Mouse (Mus musculus): Measurements from ENCODE around the gene Rora.

Gene Rora

GRCm38 (mm10) chr9:69288113-69288512 is 634.5 kb downstream of the Rora start:
- no peak for DNase-seq (ENCODE audit: extremely low spot score, low spot score)

DNA sequence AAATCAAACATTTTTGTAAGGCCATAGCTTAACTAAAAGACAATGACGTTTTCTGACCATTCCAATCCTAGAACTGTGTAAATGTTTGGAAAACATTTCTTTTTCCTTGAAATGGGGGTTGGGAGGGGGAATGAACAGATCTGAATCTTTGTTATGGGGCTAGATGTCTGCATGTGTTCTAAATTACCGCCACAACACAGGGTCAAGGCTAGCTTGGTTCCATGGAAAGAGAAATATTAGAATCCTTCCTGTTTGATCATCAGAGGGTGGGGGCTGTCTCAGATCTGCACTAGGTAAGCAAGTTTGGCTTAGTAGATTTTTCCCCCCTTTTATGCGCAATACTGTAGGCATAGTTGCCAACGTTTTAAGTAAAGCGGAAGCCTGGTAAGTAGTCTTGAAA is 635.0 kb downstream of the Rora start:
- DNase-seq (ENCODE audit: extremely low spot score, low spot score): no peak

DNA sequence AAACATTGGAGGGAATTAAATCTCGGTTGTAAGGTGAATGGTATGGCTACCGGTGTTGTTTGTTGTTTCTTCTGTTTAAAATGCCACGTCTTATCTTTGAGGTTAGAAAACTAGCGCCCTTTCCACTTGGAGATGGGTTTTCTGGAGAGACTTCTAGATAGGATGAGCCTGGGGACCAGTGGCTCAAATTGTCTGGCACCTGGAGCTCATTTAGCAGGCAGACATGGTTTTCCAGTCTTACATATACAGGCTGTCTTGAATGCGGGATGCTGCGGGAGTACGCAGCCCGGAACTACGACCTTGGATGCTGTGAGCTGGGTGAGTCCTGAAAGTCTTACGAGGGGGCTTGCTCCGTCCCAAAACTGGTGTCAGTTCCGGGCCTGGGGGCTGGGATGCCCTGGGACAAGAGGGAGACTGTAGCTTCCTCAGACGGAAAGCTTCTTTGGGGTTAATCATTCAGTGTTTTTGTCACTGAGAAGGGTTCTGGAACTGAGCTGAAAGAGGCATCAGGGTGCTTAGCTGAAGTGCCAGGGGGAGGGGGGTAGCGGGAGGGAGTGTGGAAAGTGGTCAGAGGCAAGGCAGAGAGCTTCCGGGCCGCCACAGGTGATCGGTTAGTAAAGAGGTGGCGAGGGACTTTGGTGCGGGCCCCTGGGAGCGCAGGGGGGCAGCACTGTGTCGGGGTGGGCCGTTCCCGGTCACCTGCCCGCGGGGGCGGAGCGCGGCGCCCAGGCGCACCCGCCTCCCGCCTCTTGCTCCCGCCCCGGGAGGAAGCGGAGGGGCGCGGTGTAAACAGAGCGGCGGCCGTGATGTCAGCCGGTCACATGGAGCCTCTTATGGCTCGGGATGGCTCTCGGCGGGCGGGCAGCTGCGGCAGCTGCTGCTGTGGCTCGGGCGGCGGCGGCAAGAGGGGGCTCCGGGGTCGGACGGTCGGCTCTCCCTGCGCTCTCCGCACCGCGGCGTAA is 635.8 kb downstream of the Rora start:
- peak; percentile 83 for DNase-seq (ENCODE audit: extremely low spot score, low spot score)

DNA sequence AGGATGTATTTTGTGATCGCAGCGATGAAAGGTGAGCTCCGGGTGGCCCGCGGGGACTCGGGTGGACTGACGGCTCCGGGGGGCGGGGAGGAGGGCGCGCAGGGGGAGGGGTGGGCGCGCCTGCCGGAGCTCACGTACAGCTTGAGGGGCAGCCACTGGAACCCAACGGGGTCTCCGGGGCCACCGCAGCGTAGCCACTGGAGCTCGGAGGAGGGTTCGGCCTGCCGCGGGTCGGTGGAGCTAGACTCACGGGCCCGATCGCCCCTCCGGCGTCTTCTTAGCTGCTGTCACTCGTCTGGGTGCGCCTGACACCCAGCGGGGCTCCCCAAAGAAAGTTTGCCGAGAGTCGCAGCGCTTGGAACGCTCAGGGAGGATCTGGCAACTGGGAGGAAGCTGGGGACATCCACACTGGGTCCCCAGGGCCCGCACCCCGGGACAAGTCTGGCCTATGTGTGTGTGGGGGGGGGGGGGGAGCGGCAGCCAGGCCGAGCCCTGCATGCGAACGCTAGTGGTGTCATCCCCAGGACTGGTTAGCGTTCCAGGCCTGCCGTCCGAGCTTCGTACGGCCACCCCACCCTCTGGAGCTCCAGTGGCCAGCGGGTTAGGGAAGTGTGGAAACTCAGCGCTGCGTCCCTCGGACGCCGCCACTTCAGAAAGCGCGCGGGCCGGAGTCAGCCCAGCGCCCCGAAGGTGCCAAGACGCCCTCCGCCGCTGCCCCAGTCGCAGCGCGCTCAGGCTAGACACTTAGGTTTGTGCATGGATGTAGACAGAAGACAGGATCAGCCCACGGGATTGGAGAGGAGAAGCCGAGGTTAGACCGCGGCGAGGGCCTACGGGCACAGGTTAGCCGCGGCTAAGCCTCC is 636.7 kb downstream of the Rora start:
- DNase-seq (ENCODE audit: extremely low spot score, low spot score): peak; percentile 58

GRCm38 (mm10) chr9:69290881-69291450 is 637.4 kb downstream of the Rora start:
- DNase-seq (ENCODE audit: extremely low spot score, low spot score): peak; percentile 64

DNA sequence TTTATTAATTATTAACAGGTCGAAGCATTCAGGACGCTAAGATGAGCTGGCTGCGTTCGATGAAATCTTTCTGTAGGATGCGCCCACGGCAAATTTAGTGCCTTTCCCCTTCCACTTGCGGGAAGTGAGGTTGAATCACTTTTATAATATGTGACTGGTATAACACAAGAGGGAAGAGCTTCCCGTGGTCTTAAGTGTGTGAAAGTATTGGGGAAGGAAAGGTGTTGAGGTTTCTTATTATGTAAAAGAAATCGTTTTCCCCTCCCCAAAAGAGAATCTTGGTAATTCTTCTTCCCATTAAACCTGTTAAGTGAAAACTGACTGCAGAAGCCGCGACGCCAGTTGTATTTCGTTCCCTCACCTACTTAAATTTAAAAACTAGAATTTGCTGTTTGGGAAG is 637.9 kb downstream of the Rora start:
- DNase-seq (ENCODE audit: extremely low spot score, low spot score): no peak

GRCm38 (mm10) chr9:69292353-69292752 is 638.8 kb downstream of the Rora start:
- no peak for DNase-seq (ENCODE audit: extremely low spot score, low spot score)

DNA sequence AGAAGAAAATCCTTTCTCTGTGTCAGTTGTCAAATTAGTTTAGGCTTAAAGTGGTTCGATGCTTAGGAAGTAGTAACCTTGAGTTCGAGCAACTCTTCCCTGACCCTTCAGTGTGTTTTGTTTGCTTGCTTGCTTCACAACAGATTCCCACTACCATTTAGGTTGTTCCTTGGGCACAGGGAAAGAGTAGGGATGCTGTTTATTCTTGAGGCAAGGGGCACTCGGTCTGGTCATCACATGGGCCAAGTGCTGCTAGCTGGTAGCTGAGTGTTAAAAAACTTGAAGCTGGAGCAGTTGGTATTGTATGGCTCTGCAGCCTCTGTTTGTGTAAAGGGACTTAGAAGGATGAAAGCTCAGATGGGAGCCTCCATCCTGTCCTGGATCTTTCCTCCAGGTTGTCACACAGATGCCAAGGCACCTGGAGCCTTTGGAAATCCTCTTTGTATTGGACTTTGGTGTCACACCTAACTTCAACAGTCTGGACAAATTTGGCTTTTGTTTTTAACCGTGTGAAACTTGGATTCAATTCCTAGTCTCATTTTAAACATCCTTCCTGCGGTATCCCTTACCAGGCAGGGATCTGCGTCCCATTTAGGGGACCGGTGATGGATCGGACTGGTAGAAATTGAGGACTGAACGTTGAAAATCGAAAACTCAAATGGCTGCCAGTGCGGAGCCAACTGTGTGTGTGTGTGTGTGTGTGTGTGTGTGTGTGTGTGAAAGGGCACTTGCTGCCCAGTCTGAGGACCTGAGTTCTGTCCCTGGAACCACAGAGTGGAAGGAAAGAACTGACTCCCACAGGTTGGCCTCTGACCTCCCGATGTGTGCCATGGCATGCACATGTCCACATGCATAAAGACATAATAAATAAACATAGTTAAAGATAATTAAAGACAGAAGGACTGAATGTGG is 639.4 kb downstream of the Rora start:
- DNase-seq (ENCODE audit: extremely low spot score, low spot score): no peak

DNA sequence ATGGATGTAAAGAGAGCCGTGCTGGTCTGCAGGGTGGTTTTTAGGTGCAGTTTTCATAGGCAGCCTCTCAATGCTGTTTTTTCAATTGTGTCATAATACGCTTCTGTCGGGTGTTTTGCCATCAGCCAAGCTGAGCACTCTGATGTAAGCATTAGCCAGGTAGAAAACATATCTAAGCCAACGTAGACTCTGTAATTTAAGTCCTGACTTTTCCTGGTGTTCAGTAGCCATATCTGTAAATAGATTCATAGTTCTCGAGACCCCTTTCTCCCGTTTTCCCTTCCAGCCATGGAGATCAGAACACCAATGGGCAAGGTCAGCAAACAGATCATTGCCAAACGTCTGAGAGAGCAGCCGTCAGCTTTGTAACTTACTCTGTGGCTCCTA is 640.1 kb downstream of the Rora start:
- no peak for DNase-seq (ENCODE audit: extremely low spot score, low spot score)

DNA sequence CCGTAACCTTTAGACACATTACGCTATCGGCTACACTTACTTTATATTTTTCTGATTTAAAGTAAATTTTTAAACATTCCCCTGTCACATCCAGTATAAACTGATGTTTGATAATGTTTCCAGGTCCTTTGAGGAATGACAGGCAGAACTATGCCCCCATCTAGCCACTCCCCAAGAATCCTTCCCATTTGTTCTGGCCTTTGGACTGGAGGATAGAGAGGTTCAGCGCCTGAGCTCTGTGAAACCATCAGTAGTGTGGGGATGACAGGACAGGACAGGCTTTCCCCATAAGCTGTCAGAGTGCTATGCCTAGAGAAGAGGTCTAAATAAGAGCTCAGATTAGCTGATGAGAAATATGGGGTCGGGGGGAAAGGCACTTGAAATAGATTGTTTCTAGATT is 640.8 kb downstream of the Rora start:
- no peak for DNase-seq (ENCODE audit: extremely low spot score, low spot score)

DNA sequence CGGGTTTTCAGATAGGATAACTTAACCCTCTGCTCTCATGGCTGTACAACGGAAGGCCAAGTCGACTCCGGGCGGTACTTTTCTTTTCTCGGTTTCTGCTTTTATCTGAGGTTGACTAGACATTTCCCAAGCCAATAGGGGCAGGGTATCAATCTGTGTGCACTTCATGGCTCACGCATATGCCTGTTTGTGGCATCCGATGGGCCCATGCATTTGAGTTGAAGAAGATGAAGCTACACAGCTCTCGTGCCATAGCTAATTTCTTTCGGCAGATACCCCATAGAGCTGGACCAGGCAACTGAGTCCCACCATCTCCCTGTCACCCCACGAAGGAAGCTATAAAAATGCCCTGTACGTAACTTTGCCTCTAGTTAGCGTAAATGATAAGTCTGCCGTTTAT is 641.3 kb downstream of the Rora start:
- DNase-seq (ENCODE audit: extremely low spot score, low spot score): no peak

DNA sequence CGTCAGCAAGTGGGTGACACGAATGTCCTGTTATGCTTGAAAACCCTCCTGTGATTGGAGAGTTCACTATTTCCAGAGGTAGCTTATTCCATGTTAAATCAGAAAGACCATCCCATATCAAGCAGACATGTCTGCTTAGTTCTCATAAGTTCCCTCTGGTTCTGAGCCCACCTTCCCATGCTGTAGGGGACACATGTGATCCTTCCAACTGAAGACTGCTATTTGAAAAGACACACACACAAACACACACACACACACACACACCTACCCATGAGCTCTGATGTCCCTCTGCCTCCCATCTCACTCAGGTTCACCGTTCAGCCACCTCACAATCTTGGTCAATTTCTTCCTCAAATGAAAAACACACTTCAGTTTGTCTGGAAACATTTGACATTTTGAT is 642.2 kb downstream of the Rora start:
- DNase-seq (ENCODE audit: extremely low spot score, low spot score): no peak

DNA sequence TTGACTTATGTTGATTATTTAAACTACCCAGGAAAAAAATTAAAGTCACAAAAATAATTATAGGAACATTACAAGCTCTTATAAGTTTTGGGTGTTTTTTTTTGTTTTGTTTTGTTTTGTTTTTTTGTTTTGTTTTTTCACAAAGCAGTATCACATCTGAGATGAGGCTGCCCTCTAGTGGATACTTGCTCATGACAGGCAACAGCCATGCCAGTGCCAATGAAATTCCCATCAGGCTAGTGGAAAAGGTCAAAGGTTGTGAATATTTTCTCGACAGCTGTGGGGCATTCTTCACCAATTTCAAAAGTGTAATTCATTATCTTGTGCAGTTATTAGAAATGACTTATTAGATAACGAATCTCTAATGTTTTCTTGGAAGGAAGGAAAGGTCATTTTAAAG is 642.8 kb downstream of the Rora start:
- DNase-seq (ENCODE audit: extremely low spot score, low spot score): peak; percentile 32

DNA sequence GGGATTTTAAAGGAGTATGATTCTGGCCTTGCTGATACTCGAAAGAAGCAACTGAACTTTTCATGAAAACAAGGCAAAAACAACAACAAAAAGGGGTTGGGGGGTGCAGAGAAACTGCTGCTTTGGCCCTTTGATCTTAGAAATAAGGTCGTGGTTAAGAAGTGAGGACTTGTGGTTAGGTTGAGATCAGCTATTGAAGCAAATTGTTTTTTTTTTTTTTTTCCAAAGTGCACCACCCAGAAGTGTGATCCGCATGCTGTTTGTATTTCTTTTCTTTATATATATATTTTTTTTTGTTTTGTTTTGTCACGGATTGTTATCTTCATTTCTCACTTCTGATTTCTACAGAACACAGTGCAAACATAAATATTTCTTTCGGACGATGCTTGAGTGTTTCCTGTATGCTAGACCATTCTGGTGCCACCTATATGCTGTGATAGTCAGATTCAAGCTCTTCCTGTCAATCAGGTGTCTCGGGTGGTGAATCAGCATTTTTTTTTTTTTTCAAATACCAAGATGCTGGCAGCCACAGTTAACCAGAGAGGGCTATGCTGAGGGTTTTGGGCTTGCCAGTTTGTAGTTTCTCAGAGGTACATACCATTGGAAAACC is 644.3 kb downstream of the Rora start:
- DNase-seq (ENCODE audit: extremely low spot score, low spot score): no peak

- DNase-seq (ENCODE audit: extremely low spot score, low spot score): no peak
Measured at GRCm38 (mm10) chr9:69298566-69299335, 645.2 kb downstream of the Rora start.

DNA sequence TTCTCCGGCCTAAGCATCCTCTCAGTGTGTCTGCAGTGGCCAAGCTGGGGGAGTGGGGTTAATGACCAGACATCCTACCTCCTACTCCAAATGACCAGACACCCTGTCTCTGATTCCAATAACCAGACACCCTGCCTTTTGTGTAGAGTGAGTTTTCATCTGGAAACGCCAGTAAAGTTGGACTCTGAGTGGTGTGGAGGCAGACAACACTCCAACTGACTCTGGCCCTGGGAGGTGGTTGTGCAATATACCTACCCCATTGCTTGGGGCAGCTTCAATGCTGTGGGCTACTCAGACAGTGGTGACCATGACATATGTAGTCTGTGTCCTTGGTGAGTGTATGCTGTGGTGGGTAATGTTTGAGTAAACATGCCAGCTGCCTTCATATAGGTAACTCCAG is 645.9 kb downstream of the Rora start:
- DNase-seq (ENCODE audit: extremely low spot score, low spot score): no peak

GRCm38 (mm10) chr9:69300296-69300695 is 646.7 kb downstream of the Rora start:
- no peak for DNase-seq (ENCODE audit: extremely low spot score, low spot score)

DNA sequence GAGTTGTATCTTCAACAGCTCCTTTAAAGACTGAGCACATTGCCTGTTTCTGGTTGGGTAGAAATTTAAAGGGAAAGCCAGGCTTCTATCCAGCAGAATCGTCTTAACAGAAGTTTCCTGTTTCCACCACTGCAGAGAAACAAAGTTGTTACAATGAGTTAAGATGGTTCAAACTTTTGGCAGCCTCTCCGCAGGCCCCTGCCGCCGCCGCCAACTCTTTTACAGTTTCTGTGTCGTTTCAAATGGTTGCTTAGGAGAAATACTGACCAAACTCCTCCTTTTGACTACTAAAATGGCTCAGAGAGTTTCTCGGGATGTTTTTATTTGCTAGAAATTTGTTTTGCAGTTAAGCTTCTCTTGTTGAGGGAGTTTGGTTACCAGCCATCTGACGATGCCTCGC is 647.9 kb downstream of the Rora start:
- no peak for DNase-seq (ENCODE audit: extremely low spot score, low spot score)

- no peak for DNase-seq (ENCODE audit: extremely low spot score, low spot score)
Measured at GRCm38 (mm10) chr9:69301955-69302354, 648.4 kb downstream of the Rora start.

GRCm38 (mm10) chr9:69302846-69303245 is 649.3 kb downstream of the Rora start:
- DNase-seq (ENCODE audit: extremely low spot score, low spot score): no peak
